Mouse (Mus musculus): ENCODE results near the gene Nfatc3.

GRCm38 (mm10) chr8:106173566-106173965 lies 114.9 kb downstream of the Nfatc3 start:
- TF ChIP-seq POLR2A (IDR thresholded peaks at IDR 0.05; ENCODE audit: low read depth, low read length) (no peak), EP300 (IDR thresholded peaks at IDR 0.05; ENCODE audit: low read length) (no peak), CTCF (conservative IDR thresholded peaks at IDR 0.05 in 1 of 2, IDR thresholded peaks at IDR 0.05 in 1 of 2; ENCODE audit: low read depth in 2 of 2, low read length in 2 of 2) (no peak), MAX (IDR thresholded peaks at IDR 0.05; ENCODE audit: low read length) (no peak), ZC3H11A (IDR thresholded peaks at IDR 0.05; ENCODE audit: low read depth, low read length) (no peak), SMC3 (IDR thresholded peaks at IDR 0.05; ENCODE audit: low read depth, low read length) (no peak), BHLHE40 (IDR thresholded peaks at IDR 0.05; ENCODE audit: low read depth, low read length) (no peak)
